Mouse (Mus musculus) ES-Bruce4 (cell line): ENCODE measurements at regions not wholly inside any gene's neighbourhood (a gene's known extent, or its start where the extent isn't known, plus 50 kb on each side); places are given as distances from the start of the nearest gene placed in this dataset.

Experiments used
- CTCF ChIP-seq: IDR thresholded peaks from one replicate; pipeline ENCODE4 v1.8.1; 2011; ENCODE audit warnings: low read depth, low read length
- EP300 ChIP-seq: IDR thresholded peaks from 2 replicates; pipeline ENCODE4 v1.6.1; 2011; ENCODE audit warnings: low read depth, low read length; ENCODE audit not compliant: insufficient read depth

DNA sequence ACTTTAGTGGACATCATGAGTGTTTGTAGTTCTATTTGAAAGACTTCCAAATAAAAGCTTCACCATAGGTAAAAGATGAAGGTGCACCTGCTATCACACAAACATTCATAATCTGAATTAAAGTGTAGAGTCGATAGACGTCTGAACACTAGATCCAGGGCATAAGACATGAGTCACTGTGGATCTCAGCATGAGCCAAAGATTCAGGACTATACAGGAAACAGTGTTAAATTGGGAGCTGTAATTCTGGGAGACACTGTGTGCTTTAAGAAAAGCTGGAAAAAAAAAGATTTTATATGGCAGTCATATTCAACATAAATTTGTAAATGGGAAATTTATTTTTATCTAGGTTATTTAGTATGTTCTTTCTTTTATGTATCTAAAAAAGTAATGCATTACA, 160.5 kb downstream of the Pdha2 start:
- TF ChIP-seq EP300 (no peak), CTCF (no peak)
